Mouse (Mus musculus) cerebellum, postnatal 10 days (tissue): ENCODE data around the gene Pgam2.
A peak's percentile ranks its signal among the peaks of the same experiment; 100 is the strongest.
"Not testable (repeated sequence)": the region's sequence is repeated elsewhere in the genome, so short reads cannot be mapped to it uniquely, and the experiment has no call there.

Source experiments
- DNase-seq, 2 experiments: peaks; one replicate each; pipeline ENCODE4 v3.0.0; 2021; ENCODE audit warnings: mixed read lengths in 2 of 2

Pgam2 gene

GRCm38 (mm10) chr11:5803551-5803981, at the start of gene Pgam2:
Gene Pgam2, minus strand, starts transcription at chr11:5803733.
- peak; percentile 29 to 38 for DNase-seq

DNA sequence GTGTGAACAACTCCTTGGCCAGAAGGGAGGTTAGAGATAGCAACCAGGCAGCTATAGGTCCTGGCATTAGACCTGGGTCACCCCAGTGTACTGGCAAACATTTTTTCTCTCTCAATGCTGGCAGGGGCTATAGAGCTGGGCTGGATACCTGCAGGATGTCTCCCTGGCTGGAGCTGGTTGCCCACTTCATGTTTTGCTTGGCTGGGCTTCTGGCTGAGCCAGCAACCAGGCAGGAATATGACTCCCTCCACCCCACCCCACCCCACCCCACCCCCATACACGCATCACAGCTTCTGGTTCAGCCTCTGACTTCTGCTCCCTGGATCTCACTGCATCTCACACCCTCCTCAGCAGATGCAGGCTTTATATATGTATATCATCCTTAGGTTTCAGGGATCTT, 48.8 kb upstream of the Pgam2 start:
- peak in 1 of 2 experiments; percentile 36 for DNase-seq

GRCm38 (mm10) chr11:5851021-5851736, 47.6 kb upstream of the Pgam2 start:
- no peak for DNase-seq

- no peak for DNase-seq
These were observed 46.9 kb upstream of the Pgam2 start for GRCm38 (mm10) chr11:5850452-5850851.

GRCm38 (mm10) chr11:5849316-5849715, 45.8 kb upstream of the Pgam2 start:
- DNase-seq: peak; percentile 47 to 48

DNA sequence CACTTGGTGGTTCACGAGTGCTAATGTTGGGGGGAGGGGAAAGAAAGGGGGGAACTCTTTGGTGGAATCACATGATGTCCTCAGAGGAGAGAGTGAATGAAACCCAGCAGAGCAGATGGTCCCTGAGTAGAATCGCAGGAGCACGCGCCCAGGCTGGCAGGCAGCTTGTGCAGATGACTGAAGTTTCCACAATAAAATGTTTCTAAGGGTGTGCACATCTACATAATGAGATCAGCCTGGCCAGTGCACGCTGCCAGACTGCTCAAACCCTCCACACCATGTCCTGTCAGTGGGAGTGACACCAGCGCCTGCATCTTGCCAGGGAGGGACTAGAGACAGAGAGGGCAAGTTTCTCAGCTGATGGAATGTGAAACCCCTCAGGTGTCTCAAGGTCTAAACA, 45.2 kb upstream of the Pgam2 start:
- peak; percentile 39 to 57 for DNase-seq

DNA sequence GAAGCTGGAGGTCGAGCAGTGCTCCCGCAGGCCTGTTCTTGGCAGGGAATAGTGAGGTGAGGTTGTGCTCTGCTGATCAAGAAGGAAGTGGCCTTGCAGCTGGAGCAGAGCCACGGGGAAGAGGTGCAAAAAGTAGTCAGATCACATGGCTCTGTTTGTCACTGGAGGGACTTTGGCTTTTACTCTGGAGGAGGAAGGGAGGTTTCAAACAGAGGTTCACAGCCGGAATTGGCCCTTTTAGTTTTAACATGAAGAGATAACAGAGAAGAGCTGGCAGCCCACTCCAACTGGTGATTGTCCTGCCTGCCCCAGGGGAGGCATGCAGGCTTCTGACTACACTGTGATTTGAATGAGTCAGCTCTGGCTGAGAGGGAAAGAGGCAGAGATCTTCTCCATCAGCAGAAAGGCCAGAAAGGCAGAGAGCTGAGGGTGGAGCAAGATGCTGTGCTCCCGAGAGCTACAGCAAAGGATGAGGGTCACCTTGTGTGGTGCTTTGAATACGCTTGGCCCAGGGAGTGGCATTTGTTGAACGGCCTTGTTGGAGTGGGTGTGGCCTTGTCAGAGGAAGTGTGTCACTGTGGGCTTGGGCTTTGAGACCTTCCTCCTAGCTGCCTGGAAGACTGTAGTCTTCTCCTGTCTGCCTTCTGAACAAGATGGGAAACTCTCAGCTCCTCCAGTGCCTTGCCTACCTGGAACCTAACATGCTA, 43.3 kb upstream of the Pgam2 start:
- no peak for DNase-seq

DNA sequence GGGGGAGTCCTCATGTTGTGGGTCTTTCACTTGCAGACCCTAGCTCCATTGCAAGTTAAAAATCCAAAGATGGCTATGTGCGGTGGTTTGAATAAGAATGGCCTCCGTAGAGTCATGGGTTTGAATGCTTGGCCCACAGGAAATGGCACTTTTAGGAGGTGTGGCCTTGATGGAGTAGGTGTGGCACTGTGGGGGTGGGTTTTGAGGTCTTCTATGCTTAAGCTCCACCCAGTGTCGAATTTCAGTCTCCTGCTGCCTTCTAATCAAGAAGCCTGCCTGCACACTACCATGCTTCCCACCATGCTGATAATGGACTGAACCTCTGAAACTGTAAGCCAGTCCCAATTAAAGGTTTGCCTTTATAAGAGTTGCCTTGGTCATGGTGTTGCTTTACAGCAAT, 39.6 kb upstream of the Pgam2 start:
- DNase-seq: no peak

- DNase-seq: no peak
These were observed 38.2 kb upstream of the Pgam2 start for GRCm38 (mm10) chr11:5841751-5842150.

DNA sequence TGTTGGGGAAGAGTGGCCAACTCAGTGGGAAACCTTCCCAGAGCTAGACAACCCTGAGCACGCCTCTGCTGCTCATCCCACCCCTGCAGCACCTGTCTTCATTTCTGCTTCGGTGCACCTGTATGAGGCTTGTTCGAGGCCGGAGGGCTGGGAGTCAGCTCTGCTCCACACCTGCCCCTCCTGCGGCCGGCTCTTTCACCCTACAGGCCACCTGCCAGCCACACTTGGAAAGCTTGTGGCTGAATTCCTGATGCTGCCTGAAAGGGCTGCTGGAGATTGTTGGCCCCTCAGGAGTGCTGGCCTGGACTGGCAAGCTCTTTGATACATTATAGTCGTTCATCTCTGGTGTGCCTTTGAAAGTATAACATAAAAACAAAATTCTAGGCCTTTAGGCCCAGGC, 36.8 kb upstream of the Pgam2 start:
- no peak for DNase-seq

- DNase-seq: peak; percentile 96 to 97
These were observed 34.0 kb upstream of the Pgam2 start, which contains the start of gene Polm for GRCm38 (mm10) chr11:5837251-5838246. Gene Polm, minus strand, starts transcription at chr11:5838016.

DNA sequence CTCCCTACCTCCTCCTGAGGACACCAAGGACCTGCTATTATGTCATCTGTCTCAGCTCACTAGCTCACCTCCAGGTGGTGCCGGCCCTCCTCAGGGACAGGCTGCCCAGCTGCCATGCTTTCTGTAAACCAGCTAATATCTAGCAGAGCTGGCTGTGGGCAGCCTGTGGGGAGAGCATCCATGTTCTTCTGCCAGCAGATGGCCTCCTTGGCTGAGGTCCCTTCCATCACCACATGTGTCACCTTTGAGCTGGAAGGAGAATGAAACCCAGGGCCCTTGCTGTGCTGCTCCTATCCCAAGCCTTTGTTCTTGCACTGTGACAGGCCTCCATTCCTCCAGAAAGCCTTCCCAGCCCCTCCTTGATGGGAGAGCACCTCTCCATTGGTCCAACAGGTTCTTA, 32.6 kb upstream of the Pgam2 start:
- peak; percentile 75 to 83 for DNase-seq

DNA sequence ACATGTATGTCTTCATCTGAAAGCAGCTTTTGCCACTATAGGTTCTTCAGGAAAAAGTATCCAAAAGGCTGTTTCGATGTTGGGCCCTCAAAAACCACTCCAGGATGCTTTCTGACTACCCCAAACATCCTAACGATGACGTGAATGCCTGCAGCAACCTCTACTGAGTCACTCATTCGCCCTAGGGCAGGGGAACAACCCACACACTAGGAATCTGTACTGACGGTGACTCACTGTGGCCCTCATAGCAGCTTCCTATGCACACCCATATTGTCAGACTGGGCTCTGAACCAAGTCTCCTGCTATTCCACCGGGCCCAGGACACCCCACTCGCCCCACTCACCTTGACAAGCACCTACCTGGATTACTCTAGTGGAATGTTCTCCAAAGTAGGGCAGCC, 31.5 kb upstream of the Pgam2 start:
- no peak for DNase-seq

DNA sequence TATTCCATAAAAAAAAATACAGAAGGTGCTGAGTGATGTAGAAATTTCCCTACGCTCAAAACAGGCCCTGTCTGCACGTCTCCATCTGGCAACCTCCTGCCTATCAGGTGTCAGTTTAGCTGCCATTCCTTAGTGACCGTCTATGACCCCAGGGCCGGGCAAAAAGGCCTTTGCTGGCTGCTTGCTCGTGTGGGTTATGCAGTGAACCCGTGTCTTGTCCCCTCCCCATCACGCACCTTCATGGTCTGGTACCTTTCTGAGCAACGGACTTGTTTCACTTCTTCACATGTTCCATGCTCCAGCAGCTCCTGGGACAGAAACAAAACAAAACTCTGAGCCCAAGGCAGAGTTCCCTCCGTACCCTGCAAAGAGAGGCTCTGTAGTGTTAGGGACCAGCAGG, 31.0 kb upstream of the Pgam2 start:
- no peak for DNase-seq

DNA sequence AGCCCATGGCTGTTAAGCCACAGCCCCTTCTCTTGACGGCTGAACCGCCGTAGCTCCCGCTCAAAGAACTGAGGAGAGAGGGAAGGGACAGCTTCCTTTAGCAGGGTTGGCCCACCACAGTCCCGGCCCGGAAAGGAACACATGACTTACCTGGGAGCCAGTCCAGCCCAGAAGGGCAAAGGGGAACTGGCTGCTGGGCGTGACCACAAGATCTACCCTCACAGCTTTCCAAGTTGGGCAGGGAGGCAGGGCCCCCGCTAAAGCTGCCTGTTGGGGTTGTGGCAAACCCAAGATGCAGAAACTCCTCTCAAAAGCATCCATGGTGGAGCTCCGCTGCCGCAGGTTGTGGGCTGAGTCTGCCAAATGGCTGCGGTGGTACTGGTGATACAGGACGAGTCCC, 25.8 kb upstream of the Pgam2 start:
- no peak for DNase-seq

DNA sequence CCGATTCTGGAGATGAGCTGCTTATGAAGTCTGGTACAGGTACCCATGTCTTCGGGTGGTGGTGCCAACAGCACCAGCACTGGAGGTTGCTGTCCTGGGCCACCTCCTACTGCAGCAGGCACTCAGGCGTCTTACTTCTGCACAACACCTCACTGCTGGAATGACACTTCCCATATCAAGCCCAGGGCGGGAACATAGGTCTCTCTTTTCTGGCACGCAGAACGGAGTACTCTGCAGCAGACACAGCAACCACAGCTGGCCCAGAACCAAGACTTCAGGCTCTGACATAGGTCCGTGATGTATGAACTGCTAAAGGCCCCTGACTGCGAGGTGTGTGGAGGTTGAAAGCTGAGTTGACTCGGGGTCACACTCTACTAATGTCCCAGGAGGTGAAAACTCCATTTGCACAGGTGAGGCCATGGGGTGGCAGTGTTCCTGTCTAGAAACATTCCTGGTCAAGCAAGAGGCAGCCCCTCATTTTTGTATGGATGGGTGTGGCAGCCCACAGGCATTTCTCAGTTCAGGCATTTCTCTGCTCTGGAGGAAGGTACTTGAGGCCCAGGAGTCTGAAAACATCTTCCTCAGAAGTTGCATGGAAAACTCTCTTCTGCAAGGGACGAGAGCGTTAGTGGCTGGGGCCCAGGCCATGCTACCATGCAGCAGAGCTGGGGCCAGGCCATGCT, 25.1 kb upstream of the Pgam2 start:
- DNase-seq: no peak

- no peak for DNase-seq
These were observed 24.4 kb upstream of the Pgam2 start for GRCm38 (mm10) chr11:5827931-5828330.

- DNase-seq: no peak
These were observed 21.9 kb upstream of the Pgam2 start for GRCm38 (mm10) chr11:5825432-5825831.

DNA sequence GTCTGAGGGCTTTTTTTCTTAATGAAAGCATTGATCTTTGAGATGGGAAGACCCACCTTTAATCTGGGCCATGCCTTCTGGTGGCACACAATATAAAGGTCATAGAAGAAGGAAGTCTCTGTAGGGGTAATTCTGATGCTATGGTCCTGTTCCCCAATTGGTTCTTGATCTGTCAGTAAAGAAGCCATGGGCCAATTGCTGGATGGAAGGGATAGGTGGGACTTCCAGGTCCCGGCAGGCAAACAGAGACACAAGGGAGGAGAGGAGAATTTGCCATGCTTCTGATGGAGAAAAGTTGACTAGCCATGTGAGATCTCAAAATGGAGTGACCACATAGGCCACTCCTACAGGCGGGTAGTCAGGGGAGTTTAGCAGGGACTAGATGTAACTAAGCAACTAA, 15.7 kb upstream of the Pgam2 start:
- no peak for DNase-seq

- DNase-seq: no peak
These were observed 9.8 kb upstream of the Pgam2 start for GRCm38 (mm10) chr11:5813381-5813780.

DNA sequence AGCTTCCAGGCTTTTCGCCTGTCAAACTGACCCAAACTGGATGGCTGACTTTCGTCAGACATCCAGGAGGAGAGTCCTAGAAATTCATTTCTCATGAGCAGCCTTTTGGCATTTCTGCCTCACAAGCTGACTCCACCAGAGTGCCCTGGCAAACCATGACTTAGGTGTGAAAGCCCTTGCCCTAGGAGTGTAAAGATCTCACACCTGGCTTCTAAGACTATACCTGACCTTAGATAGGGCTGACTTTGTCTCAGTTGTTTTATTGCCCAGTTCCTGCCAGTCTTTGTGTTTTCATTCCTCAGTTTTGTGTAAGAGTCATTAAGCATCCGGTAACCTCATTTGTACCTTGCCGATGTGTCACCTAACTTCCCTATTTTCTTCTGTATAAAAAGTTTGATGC, 6.0 kb upstream of the Pgam2 start:
- DNase-seq: not testable (repeated sequence)

DNA sequence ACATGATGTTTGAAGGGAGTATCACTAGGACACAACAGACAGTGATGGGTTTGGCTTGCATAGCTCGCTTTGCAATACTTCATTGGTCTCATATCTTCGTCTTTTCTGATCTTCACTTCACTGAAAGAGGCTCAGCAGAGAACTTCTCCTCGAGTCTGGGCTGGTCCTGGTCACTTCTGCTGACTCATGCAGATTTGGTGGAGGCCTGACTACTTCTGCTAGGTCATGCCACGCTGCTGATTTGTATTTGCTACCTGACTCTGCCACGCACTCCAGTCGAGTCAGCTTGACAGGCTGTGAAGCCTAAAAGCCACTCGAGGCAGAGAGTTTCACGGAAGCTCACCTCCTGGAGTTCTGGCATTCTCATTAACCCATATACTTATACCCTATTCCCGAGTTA, 4.4 kb upstream of the Pgam2 start:
- no peak for DNase-seq

GRCm38 (mm10) chr11:5805711-5806110, 2.2 kb upstream of the Pgam2 start:
- no peak for DNase-seq
